ENCODE assay signal across 16 mouse cellular contexts in genomic region chr4:26888514-26888913, GRCm38 (mm10).
"Had no signal": no experiment of that assay in that cellular context is flagged by ENCODE, and none has a peak within 500 bp of the region (broad histone marks: within the 10 kb centered on the region; RNA-seq: fewer than 3 reads in every experiment).

No protein-coding gene starts in this region.

- DNase-seq: retina, postnatal 1 day; right cerebral cortex, adult 18-20 months; right cerebral cortex, postnatal 14 days; right cerebral cortex, postnatal 25 days; right cerebral cortex, postnatal 4 days; spleen, adult 18-20 months; thymus, adult 18-20 months; thymus, adult 2 months; thymus, postnatal 14 days; thymus, postnatal 25 days; thymus, postnatal 36 days; thymus, postnatal 4 days had no signal

- H3K4me3 ChIP-seq: neural tube, embryonic 13.5 days; neural tube, embryonic 15.5 days; stomach, embryonic 15.5 days had no signal

- H3K9ac ChIP-seq: neural tube, embryonic 13.5 days; neural tube, embryonic 15.5 days; stomach, embryonic 15.5 days had no signal

- H3K27me3 ChIP-seq: neural tube, embryonic 13.5 days; neural tube, embryonic 15.5 days; stomach, embryonic 15.5 days had no signal

- H3K9me3 ChIP-seq: neural tube, embryonic 13.5 days; neural tube, embryonic 15.5 days; stomach, embryonic 15.5 days had no signal

- H3K27ac ChIP-seq: neural tube, embryonic 13.5 days; neural tube, embryonic 15.5 days; stomach, embryonic 15.5 days; stomach, postnatal 0 days had no signal

- H3K4me2 ChIP-seq: neural tube, embryonic 13.5 days; neural tube, embryonic 15.5 days; stomach, embryonic 15.5 days had no signal

- H3K4me1 ChIP-seq: neural tube, embryonic 13.5 days; neural tube, embryonic 15.5 days; stomach, embryonic 15.5 days had no signal

- H3K36me3 ChIP-seq: neural tube, embryonic 13.5 days; neural tube, embryonic 15.5 days; stomach, embryonic 15.5 days had no signal
